Mouse (Mus musculus) stomach, embryonic 14.5 days (tissue): Measurements from ENCODE around the gene Luc7l3. TPM values are rescaled to one million over a fixed set of nuclear protein-coding genes. Genes with fewer than 3 reads are reported as not detected.

Experiments used
- ATAC-seq: fragments of 200-750 bp; cut with Nextera tagmentation; 2 replicates; pipeline ENCODE4 v1.8.0; 2017; ENCODE audit warnings: low read depth, moderate TSS enrichment; ENCODE audit not compliant: insufficient number of reproducible peaks, insufficient read depth, low FRiP score
- H3K27ac ChIP-seq: fragments of 300-500 bp; sonication (generic); 2 replicates; pipeline ENCODE4 v1.5.1; 2014; ENCODE audit warnings: mild to moderate bottlenecking, low read length, moderate library complexity, mixed read lengths
- H3K27me3 ChIP-seq: fragments of 300-500 bp; sonication (generic); 2 replicates; pipeline ENCODE4 v1.6.1; 2014; ENCODE audit warnings: low read length, control low read depth, mixed read lengths; ENCODE audit not compliant: control insufficient read depth, insufficient read depth
- H3K36me3 ChIP-seq: fragments of 300-500 bp; sonication (generic); 2 replicates; pipeline ENCODE4 v1.6.1; 2014; ENCODE audit warnings: mild to moderate bottlenecking, control low read depth, low read length, moderate library complexity, mixed read lengths; ENCODE audit not compliant: control insufficient read depth, insufficient read depth
- H3K4me1 ChIP-seq: fragments of 300-500 bp; sonication (generic); 2 replicates; pipeline ENCODE4 v1.6.1; 2014; ENCODE audit warnings: low read length, control low read depth, mixed read lengths; ENCODE audit not compliant: control insufficient read depth, insufficient read depth
- H3K4me2 ChIP-seq: fragments of 300-500 bp; sonication (generic); replicated peaks from 2 replicates; pipeline ENCODE4 v1.6.1; 2014; ENCODE audit warnings: low read depth, low read length, control low read depth
- H3K4me3 ChIP-seq: fragments of 300-500 bp; sonication (generic); 2 replicates; pipeline ENCODE4 v1.5.1; 2014; ENCODE audit warnings: low read depth, low read length, control low read depth
- H3K9ac ChIP-seq: fragments of 300-500 bp; sonication (generic); replicated peaks from 2 replicates; pipeline ENCODE4 v1.6.1; 2014; ENCODE audit warnings: low read depth, mild to moderate bottlenecking, control low read depth, low read length, moderate library complexity, mixed read lengths
- H3K9me3 ChIP-seq: fragments of 300-500 bp; sonication (generic); 2 replicates; pipeline ENCODE4 v1.6.1; 2016; ENCODE audit warnings: low read depth, low read length, control low read depth; ENCODE audit not compliant: control insufficient read depth
- WGBS: fragments of 180-500 bp; shearing (Covaris S2); extraction: QIAGEN DNeasy Blood & Tissue Kit; methylation state at CpG from one replicate; pipeline ENCODE4 v1.1.7; 2014; 5-methylcytosine and 5-hydroxymethylcytosine counted together
- polyA plus RNA-seq: library from polyadenylated mRNA; unstranded; fragments of >200 nt; fragmentation: Nextera tagmentation; extraction: Ambion mirVana; gene quantifications from 2 replicates; pipeline ENCODE4 v1.2.1, GENCODE M21; 2014

The Luc7l3 gene
- polyA plus RNA-seq, 1 experiment from 2014 or later = 116 TPM

DNA sequence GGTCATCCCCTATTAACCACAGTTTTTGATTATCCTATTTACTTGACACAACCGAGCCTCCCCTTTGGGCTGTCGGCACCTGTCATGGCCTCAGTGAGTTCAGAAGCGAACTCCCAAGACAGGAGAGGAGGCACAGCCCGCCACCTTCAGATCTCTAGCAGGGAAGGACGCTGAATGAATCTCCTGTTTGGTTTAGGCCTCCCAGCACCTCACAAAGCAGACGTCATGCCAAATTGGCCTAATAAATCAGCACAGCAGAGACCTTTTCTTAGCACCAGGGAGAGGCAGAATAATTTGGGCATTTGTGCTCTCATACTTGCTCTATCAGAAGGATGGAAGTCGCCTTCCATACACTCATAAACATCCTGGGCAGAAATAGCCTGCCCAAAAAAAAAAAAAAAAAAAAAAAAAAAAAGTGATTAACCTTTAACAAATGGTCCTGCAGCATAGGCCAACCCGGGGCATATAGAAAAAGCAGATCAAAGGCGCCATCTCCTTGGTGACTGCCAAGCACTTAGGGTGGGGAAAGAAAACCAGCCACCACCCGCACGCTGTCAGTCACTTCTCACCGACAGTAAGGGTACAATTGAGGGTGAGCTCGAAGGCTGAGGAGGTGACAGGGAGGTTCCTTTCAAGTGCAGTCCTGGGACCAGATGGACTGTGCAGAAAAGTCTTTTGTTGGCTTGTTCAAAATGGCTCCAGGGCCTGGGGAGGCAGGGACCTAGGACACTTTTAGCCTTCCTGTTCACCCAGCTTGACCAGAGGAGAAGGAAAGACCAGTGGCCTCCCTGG, 20.5 kb upstream of the Luc7l3 start:
- Histone ChIP-seq H3K4me3 (no peak overlapping the region), H3K27me3 (no peaks in the 10 kb centered on the region), H3K27ac (peak overlapping the region; percentile 71; the same call in 1 of the 2 replicates), H3K36me3 (peaks cover 19% of the 10 kb centered on the region), H3K9ac (no peak overlapping the region), H3K4me2 (no peak overlapping the region), H3K9me3 (no peaks in the 10 kb centered on the region), H3K4me1 (peaks cover 43% of the 10 kb centered on the region)
- 34% methylated on average over 13 of the region's 13 CpGs for WGBS
- no peak for ATAC-seq

DNA sequence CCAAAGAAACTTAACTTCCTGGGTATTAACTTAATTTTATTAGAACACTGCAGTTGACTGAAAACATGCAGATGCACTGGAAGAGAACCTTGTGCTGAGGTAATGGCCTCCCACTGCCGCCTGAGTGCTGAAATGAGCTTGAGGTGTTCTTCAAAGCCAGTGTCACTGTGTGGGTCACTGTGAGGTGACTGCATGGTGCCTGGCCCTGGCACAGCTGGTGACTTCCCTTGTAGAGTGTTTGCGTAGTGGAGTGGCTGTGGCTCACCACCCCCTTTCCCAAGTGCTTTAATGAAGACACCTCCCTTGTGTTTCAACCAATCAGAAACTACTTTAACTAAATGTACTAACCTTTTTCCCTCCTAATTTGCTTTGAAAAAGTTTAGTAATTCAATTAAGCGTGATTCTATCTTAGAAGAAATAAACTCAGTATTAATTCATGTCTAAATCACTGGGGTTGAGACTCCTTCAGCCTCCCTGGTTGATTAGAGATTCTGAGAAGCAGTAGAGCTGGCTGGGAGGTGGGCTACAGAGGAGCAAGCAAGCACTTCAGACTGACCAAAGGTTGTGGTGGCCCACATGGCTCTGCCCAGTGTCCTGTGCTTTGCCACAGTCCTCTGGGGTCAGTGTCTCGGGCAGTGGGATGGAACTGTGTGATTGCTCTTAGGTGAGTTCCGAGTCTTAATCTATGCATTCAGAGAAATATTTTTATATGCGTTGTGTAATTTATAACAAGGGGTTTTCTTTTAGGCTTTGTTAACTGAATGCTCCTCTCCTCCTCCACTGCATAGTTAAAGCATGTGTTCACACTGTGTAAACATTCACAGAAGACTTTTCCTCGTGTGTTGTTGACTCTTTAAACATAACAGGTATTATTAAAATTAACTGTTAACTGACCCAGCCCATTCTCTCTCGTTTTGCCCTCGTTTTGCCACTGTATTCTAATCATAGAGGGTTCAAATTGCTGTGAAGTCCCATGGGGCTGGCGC, 19.5 kb upstream of the Luc7l3 start:
- Histone ChIP-seq H3K36me3 (peaks cover 19% of the 10 kb centered on the region), H3K4me3 (no peak overlapping the region), H3K9me3 (no peaks in the 10 kb centered on the region), H3K4me1 (peaks cover 33% of the 10 kb centered on the region), H3K27me3 (no peaks in the 10 kb centered on the region), H3K9ac (no peak overlapping the region), H3K27ac (peak overlapping the region; percentile 72), H3K4me2 (no peak overlapping the region)
- ATAC-seq = peak; percentile 73
- 56% methylated on average over 10 of the region's 10 CpGs for WGBS

DNA sequence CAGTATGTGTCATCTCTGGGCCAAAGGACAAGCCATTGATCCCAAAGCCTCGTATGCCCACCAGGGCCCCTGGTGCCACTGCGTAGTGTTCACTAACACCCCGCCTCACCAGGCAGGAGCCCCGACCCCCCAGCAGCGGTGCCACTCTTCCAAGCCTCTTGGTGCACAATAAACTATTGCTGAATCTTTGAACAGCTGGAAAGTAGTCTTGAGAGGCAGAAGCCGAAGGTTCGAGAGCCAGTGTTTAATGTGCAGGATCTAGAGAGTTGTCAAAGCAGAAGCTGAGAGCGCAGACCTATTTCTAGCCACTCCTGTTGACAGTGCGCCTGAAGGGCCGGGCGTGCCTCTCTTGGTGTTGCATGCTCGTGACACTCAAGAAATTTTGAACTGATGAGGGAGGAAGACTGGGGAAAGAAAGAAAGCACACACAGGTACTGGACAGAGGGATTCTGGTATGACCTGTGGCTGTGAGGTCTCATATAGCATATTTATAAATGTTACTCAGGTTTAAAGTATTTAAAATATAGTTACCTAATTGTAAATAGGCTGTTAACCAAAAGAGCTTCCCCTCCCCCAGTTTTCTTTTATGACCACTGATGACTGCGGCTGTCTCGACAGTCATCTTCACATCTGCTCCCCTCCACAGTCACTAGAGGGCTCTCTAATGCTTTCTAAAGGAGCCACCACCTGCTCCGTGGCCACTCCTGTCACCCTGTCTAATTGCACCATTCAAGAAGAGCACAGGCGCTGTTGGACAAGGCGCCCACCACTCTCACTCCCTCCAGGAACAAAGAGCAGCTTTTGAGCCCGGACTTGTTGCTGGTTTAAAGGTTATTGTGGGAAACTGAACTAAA, 18.2 kb upstream of the Luc7l3 start:
- Histone ChIP-seq H3K4me2 (no peak overlapping the region), H3K4me1 (peaks cover 28% of the 10 kb centered on the region), H3K9ac (no peak overlapping the region), H3K9me3 (no peaks in the 10 kb centered on the region), H3K27me3 (no peaks in the 10 kb centered on the region), H3K27ac (no peak overlapping the region), H3K36me3 (peaks cover 26% of the 10 kb centered on the region), H3K4me3 (no peak overlapping the region)
- peak; percentile 47; the same call in 1 of the 2 replicates for ATAC-seq
- WGBS = 57% methylated on average over 18 of the region's 18 CpGs

DNA sequence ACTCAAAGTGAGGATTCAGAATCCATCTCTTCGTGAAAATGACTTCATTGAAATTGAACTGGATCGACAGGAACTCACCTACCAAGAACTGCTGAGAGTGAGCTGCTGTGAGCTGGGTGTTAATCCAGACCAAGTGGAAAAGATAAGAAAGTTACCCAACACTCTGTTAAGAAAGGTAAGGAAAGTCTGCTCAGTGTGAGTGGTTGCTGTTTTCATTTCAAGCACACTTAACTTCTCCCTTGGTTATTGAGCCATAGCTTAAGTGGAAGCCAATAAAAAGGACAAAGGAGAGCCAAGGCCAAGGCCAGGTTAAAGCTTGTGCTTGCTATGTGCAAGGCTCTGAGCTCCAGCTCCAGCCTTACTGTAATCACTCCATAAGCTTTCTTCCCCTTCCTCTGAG, 16.6 kb upstream of the Luc7l3 start:
- H3K4me3 ChIP-seq = no peak overlapping the region
- no peak for ATAC-seq
- H3K4me1 ChIP-seq = peaks cover 14% of the 10 kb centered on the region
- no peak overlapping the region for H3K27ac ChIP-seq
- no peaks in the 10 kb centered on the region for H3K9me3 ChIP-seq
- no peak overlapping the region for H3K4me2 ChIP-seq
- H3K36me3 ChIP-seq = peaks cover 32% of the 10 kb centered on the region
- H3K27me3 ChIP-seq = no peaks in the 10 kb centered on the region
- 89% methylated on average over 2 of the region's 2 CpGs for WGBS
- H3K9ac ChIP-seq = no peak overlapping the region

DNA sequence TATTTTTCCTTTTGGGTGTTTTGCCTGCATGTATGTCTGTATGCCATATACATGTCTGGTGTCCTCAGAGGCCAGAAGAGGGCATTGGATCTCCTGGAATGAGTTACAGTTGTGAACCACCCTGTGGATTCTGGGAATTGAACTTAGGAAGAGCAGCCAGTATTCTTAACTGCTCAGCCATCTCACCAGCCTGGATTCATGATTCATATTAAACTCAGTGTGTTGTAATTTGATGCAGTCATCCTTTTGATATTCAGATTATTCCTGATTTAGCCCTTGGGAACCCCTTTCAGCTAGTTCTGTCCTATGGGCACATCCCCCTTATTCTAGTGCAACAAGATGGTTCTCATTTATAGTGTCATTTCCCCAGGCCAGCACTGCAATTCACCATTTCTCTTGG, 14.8 kb upstream of the Luc7l3 start:
- H3K27me3 ChIP-seq = no peaks in the 10 kb centered on the region
- H3K4me3 ChIP-seq = no peak overlapping the region
- peaks cover 37% of the 10 kb centered on the region for H3K36me3 ChIP-seq
- ATAC-seq = no peak
- no peak overlapping the region for H3K9ac ChIP-seq
- H3K27ac ChIP-seq = no peak overlapping the region
- H3K9me3 ChIP-seq = no peaks in the 10 kb centered on the region
- H3K4me2 ChIP-seq = no peak overlapping the region
- no peaks in the 10 kb centered on the region; the same call in none of the 2 replicates for H3K4me1 ChIP-seq

DNA sequence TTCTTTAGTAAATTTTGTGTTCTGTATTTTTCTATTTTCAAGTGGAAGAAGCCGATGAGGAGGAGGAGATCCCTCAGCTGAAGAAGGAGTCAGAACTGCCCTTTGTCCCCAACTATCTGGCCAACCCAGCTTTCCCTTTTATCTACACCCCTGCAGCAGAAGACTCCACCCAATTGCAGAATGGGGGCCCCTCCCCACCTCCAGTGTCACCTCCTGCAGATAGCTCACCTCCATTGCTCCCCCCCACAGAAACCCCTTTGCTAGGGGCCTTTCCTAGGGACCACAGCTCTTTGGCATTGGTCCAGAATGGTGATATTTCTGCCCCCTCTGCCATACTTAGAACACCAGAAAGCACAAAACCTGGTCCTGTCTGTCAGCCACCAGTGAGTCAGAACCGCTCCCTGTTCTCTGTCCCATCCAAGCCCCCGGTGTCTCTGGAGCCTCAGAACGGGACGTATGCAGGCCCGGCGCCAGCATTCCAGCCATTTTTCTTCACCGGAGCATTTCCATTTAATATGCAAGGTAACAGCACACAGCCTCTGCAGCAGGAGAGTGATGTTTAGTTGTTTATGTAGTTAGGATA, 12.7 kb upstream of the Luc7l3 start:
- no peaks in the 10 kb centered on the region for H3K27me3 ChIP-seq
- WGBS = 90% methylated on average over 8 of the region's 8 CpGs
- H3K36me3 ChIP-seq = peaks cover 34% of the 10 kb centered on the region
- no peak overlapping the region for H3K4me3 ChIP-seq
- no peaks in the 10 kb centered on the region for H3K9me3 ChIP-seq
- no peak overlapping the region for H3K9ac ChIP-seq
- peaks cover 11% of the 10 kb centered on the region for H3K4me1 ChIP-seq
- H3K4me2 ChIP-seq = no peak overlapping the region
- no peak overlapping the region for H3K27ac ChIP-seq
- ATAC-seq = peak; percentile 53; the same call in 1 of the 2 replicates

DNA sequence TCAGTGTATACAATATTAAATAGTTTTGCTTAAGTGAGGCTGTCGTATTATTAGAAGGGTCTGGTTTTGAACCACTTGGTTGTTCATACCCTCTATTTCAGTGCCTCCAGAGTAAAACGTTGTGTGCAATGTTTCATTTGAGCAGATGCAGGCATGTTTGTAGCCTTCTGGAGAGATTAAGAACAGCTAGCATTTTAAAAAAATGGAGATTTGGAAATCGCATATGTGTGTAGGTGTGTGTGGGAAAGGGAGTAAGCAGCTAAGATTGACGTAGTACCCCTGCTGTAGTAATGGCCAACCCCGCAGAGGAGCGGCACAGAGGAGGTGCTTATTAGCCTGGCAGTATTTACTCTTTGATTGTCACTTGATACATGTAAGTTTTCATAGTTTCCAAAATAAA, 10.9 kb upstream of the Luc7l3 start:
- Histone ChIP-seq H3K9me3 (no peaks in the 10 kb centered on the region), H3K9ac (no peak overlapping the region), H3K36me3 (peaks cover 18% of the 10 kb centered on the region), H3K4me2 (no peak overlapping the region), H3K27me3 (no peaks in the 10 kb centered on the region), H3K4me3 (no peak overlapping the region), H3K4me1 (peaks cover 14% of the 10 kb centered on the region), H3K27ac (no peak overlapping the region)
- 71% methylated on average over 6 of the region's 6 CpGs for WGBS
- no peak for ATAC-seq
